Mouse (Mus musculus) neural tube, embryonic 11.5 days (tissue): ENCODE data around the gene Trub1. TPM values are rescaled to one million over a fixed set of nuclear protein-coding genes. Genes with fewer than 3 reads are reported as not detected.

Experiments
- ATAC-seq: fragments of 200-750 bp; cut with Nextera tagmentation; 2 replicates; pipeline ENCODE4 v1.8.0; 2017; ENCODE audit warnings: moderate number of reproducible peaks, mild to moderate bottlenecking, moderate TSS enrichment, moderate library complexity; ENCODE audit not compliant: insufficient read depth, low FRiP score, low TSS enrichment
- DNase-seq: peaks from one replicate; pipeline ENCODE4 v3.0.0-alpha.2; 2015; ENCODE audit warnings: low spot score
- H3K27ac ChIP-seq: fragments of 300-500 bp; sonication (generic); 2 replicates; pipeline ENCODE4 v1.5.1; 2014; ENCODE audit warnings: low read depth, mild to moderate bottlenecking, low read length
- H3K27me3 ChIP-seq: fragments of 300-500 bp; sonication (generic); 2 replicates; pipeline ENCODE4 v1.6.1; 2014; ENCODE audit warnings: mild to moderate bottlenecking, low read length, mixed read lengths; ENCODE audit not compliant: control insufficient read depth, insufficient read depth
- H3K36me3 ChIP-seq: fragments of 300-500 bp; sonication (generic); 2 replicates; pipeline ENCODE4 v1.6.1; 2014; ENCODE audit warnings: mild to moderate bottlenecking, low read length, moderate library complexity, mixed read lengths; ENCODE audit not compliant: control insufficient read depth, insufficient read depth
- H3K4me1 ChIP-seq: fragments of 300-500 bp; sonication (generic); 2 replicates; pipeline ENCODE4 v1.6.1; 2014; ENCODE audit warnings: low read length, mixed read lengths; ENCODE audit not compliant: control insufficient read depth, insufficient read depth
- H3K4me2 ChIP-seq: fragments of 300-500 bp; sonication (generic); 2 replicates; pipeline ENCODE4 v1.6.1; 2014; ENCODE audit warnings: low read depth, mild to moderate bottlenecking, moderate library complexity
- H3K4me3 ChIP-seq: fragments of 300-500 bp; sonication (generic); 2 replicates; pipeline ENCODE4 v1.5.1; 2014; ENCODE audit warnings: low read depth, low read length
- H3K9ac ChIP-seq: fragments of 300-500 bp; sonication (generic); 2 replicates; pipeline ENCODE4 v1.6.1; 2014; ENCODE audit warnings: mild to moderate bottlenecking, low read length
- H3K9me3 ChIP-seq: fragments of 300-500 bp; sonication (generic); 2 replicates; pipeline ENCODE4 v1.6.1; 2016; ENCODE audit warnings: low read length; ENCODE audit not compliant: control insufficient read depth
- WGBS: fragments of 180-500 bp; shearing (Covaris S2); extraction: QIAGEN DNeasy Blood & Tissue Kit; methylation state at CpG from one replicate; pipeline ENCODE4 v1.1.7; 2014; 5-methylcytosine and 5-hydroxymethylcytosine counted together
- polyA plus RNA-seq: library from polyadenylated mRNA; unstranded; fragments of >200 nt; fragmentation: Nextera tagmentation; extraction: Ambion mirVana; gene quantifications from 2 replicates; pipeline ENCODE4 v1.2.1, GENCODE M21; 2014

The Trub1 gene
- polyA plus RNA-seq, 1 experiment from 2014 or later = 19.0 TPM

GRCm38 (mm10) chr19:57417800-57418580 is 34.7 kb upstream of the Trub1 start:
- H3K4me1 ChIP-seq = no peaks in the 10 kb centered on the region; the same call in 1 of the 2 replicates
- no peaks in the 10 kb centered on the region for H3K36me3 ChIP-seq
- H3K27me3 ChIP-seq = no peaks in the 10 kb centered on the region
- peak overlapping the region; percentile 13 for H3K4me2 ChIP-seq
- no peak overlapping the region for H3K9ac ChIP-seq
- DNase-seq = peak; percentile 21
- H3K9me3 ChIP-seq = no peaks in the 10 kb centered on the region
- no peak for ATAC-seq
- 18% methylated on average over 17 of the region's 17 CpGs for WGBS
- H3K4me3 ChIP-seq = no peak overlapping the region
- H3K27ac ChIP-seq = no peak overlapping the region

- Histone ChIP-seq H3K4me1 (no peaks in the 10 kb centered on the region), H3K9me3 (no peaks in the 10 kb centered on the region), H3K4me2 (no peak overlapping the region), H3K36me3 (no peaks in the 10 kb centered on the region), H3K27ac (no peak overlapping the region), H3K4me3 (no peak overlapping the region), H3K27me3 (no peaks in the 10 kb centered on the region), H3K9ac (no peak overlapping the region)
- DNase-seq (no peak), ATAC-seq (no peak)
- 27% methylated on average over 3 of the region's 3 CpGs for WGBS
Measured at GRCm38 (mm10) chr19:57423402-57423801, 29.3 kb upstream of the Trub1 start.

GRCm38 (mm10) chr19:57425296-57425695 is 27.4 kb upstream of the Trub1 start:
- Histone ChIP-seq H3K4me3 (no peak overlapping the region), H3K9ac (no peak overlapping the region), H3K36me3 (no peaks in the 10 kb centered on the region), H3K27ac (no peak overlapping the region), H3K27me3 (no peaks in the 10 kb centered on the region), H3K4me2 (no peak overlapping the region), H3K4me1 (no peaks in the 10 kb centered on the region), H3K9me3 (no peaks in the 10 kb centered on the region)
- WGBS = 95% methylated on average over 15 of the region's 15 CpGs
- DNase-seq = no peak
- no peak for ATAC-seq

GRCm38 (mm10) chr19:57426841-57427240 is 25.9 kb upstream of the Trub1 start:
- ATAC-seq = no peak
- Histone ChIP-seq H3K27ac (no peak overlapping the region), H3K36me3 (no peaks in the 10 kb centered on the region), H3K4me1 (no peaks in the 10 kb centered on the region), H3K4me3 (no peak overlapping the region), H3K9ac (no peak overlapping the region), H3K27me3 (no peaks in the 10 kb centered on the region), H3K9me3 (no peaks in the 10 kb centered on the region), H3K4me2 (no peak overlapping the region)
- DNase-seq = no peak
- WGBS = 93% methylated on average over 8 of the region's 8 CpGs

GRCm38 (mm10) chr19:57427756-57428438 is 24.8 kb upstream of the Trub1 start:
- Histone ChIP-seq H3K4me3 (no peak overlapping the region), H3K4me1 (no peaks in the 10 kb centered on the region), H3K9me3 (no peaks in the 10 kb centered on the region), H3K36me3 (no peaks in the 10 kb centered on the region), H3K27ac (no peak overlapping the region), H3K27me3 (no peaks in the 10 kb centered on the region), H3K4me2 (no peak overlapping the region), H3K9ac (no peak overlapping the region)
- WGBS = 77% methylated on average over 14 of the region's 14 CpGs
- ATAC-seq = no peak
- no peak for DNase-seq

GRCm38 (mm10) chr19:57428641-57429040 is 24.1 kb upstream of the Trub1 start:
- H3K4me3 ChIP-seq = no peak overlapping the region
- WGBS = 89% methylated on average over 3 of the region's 3 CpGs
- no peak for DNase-seq

GRCm38 (mm10) chr19:57429926-57430325 is 22.8 kb upstream of the Trub1 start:
- Histone ChIP-seq H3K4me1 (no peaks in the 10 kb centered on the region), H3K36me3 (no peaks in the 10 kb centered on the region), H3K9ac (no peak overlapping the region), H3K4me3 (no peak overlapping the region), H3K4me2 (no peak overlapping the region), H3K27me3 (no peaks in the 10 kb centered on the region), H3K9me3 (no peaks in the 10 kb centered on the region), H3K27ac (no peak overlapping the region)
- DNase-seq (no peak), ATAC-seq (no peak)
- WGBS = 84% methylated on average over 6 of the region's 6 CpGs

More at GRCm38 (mm10) chr19:57428641-57429040, 24.1 kb upstream of the Trub1 start:
- Histone ChIP-seq H3K27ac (no peak overlapping the region), H3K4me2 (no peak overlapping the region), H3K9me3 (no peaks in the 10 kb centered on the region), H3K4me1 (no peaks in the 10 kb centered on the region), H3K36me3 (no peaks in the 10 kb centered on the region), H3K27me3 (no peaks in the 10 kb centered on the region), H3K9ac (no peak overlapping the region)
- ATAC-seq = no peak

GRCm38 (mm10) chr19:57431476-57431875 is 21.2 kb upstream of the Trub1 start:
- no peak for DNase-seq
- Histone ChIP-seq H3K27me3 (no peaks in the 10 kb centered on the region), H3K9ac (no peak overlapping the region), H3K36me3 (no peaks in the 10 kb centered on the region), H3K4me1 (no peaks in the 10 kb centered on the region), H3K4me2 (no peak overlapping the region), H3K27ac (no peak overlapping the region), H3K4me3 (no peak overlapping the region), H3K9me3 (no peaks in the 10 kb centered on the region)
- 29% methylated on average over 6 of the region's 6 CpGs for WGBS
- ATAC-seq = no peak

GRCm38 (mm10) chr19:57434024-57434423 is 18.7 kb upstream of the Trub1 start:
- H3K4me1 ChIP-seq = no peaks in the 10 kb centered on the region
- no peaks in the 10 kb centered on the region for H3K9me3 ChIP-seq
- WGBS = 80% methylated on average over 6 of the region's 6 CpGs
- no peak overlapping the region for H3K4me3 ChIP-seq
- H3K27ac ChIP-seq = no peak overlapping the region
- no peak overlapping the region for H3K4me2 ChIP-seq
- no peak overlapping the region for H3K9ac ChIP-seq
- H3K36me3 ChIP-seq = no peaks in the 10 kb centered on the region
- no peak for DNase-seq
- no peaks in the 10 kb centered on the region for H3K27me3 ChIP-seq
- ATAC-seq = no peak
